Mouse (Mus musculus) layer of hippocampus, adult 9-11 months (tissue): Measurements from ENCODE around the gene Ttc3.

Source experiments
- DNase-seq: peaks from one replicate; pipeline ENCODE4 v3.0.0; 2022

Gene Ttc3

DNA sequence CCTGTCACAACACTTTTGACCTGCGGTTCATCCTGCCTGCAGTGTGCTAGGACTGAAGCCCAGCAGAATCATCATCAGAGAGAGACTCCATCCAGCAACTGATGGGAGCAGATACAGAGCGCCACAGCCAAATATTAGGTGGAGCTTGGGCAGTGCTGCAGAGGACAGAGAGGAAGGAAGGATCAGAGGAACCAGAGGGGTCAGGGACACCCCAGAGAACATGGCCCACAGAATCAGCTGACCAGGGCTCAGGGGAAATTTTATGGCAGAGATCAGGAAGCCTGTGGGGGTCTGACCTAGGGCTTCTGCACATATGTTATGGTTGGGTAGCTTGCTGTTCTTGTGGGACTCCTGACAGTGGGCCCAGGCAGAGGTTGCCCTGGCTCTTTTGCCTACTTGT, 147.2 kb downstream of the Ttc3 start:
- no peak for DNase-seq
